Mouse (Mus musculus): ENCODE measurements around the gene Sort1.

DNA sequence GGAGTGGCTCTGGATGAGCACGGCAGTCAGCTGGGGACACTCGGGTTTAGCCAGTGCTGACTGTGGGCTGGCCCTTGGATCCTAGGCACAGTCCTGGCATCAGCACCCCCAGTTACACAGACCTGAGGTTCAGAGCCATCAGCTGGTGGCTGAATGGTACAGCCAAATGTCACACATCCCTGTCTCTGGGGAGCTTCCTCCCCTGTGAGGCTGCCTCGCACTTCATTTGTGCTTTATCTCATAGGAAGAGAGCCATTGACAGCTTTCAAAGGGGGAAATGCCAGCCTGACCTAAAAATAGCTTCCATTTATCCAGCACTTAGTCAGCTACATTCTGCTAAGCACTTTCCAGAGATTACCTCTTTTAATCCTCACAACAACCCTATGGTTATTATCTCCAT is 79.7 kb downstream of the Sort1 start:
- no peak for TF ChIP-seq CTCF (IDR thresholded peaks at IDR 0.05)
- TF ChIP-seq EP300 (IDR thresholded peaks at IDR 0.05): no peak

Data from lung, postnatal 0 days (tissue).